In the genomic region with DNA sequence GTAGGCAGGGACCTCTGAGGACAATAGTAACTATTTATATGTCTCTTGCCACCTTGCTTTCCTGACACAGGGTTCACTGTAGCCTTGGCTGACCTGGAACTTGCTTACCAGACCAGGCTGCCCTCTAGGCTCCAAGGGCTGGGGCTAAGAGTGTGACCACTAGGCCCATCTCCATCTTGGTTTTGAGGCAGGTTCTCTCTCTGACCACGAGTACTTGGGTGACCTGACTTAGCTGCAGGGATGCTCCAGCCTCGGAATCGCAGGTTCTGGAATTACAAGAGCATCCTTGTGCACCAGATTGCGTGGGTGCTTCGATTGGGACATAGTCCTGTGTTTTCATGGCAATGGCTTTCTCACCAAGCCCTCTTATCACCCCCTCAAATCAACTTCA, we compare ENCODE assay signal across 9 mouse cellular contexts. TPM values are rescaled to one million over a fixed set of nuclear protein-coding genes. Genes with fewer than 3 reads are reported as not detected.
DNase-seq lines count a peak whose midpoint lies in the region; ATAC-seq and TF ChIP-seq lines count a peak whose summit lies in the region.
"Had no signal": no experiment of that assay in that cellular context is flagged by ENCODE, and none has a peak within 500 bp of the region (broad histone marks: within the 10 kb centered on the region; RNA-seq: fewer than 3 reads in every experiment).

No protein-coding gene starts in this region.

- TF ChIP-seq POLR2A in bone marrow macrophage, adult 2 months (IDR thresholded peaks at IDR 0.05; ENCODE audit: borderline replicate concordance, low read depth, low read length) = no peak

- no peak for DNase-seq in forebrain, postnatal 0 days
- DNase-seq in layer of hippocampus, adult 2 months (ENCODE audit: low spot score in 2 of 2) = no peak
- DNase-seq in layer of hippocampus, adult 11-12 months (ENCODE audit: low spot score) = no peak
- DNase-seq in liver, embryonic 14.5 days (ENCODE audit: low read depth in 3 of 3, low spot score in 3 of 3) = no peak
- no peak for DNase-seq in gastrocnemius, adult 18-20 months (ENCODE audit: low spot score)
- DNase-seq: cerebellum, adult 9-10 months had no signal

- peaks cover 12% of the 10 kb centered on the region for H3K36me3 ChIP-seq in forebrain, embryonic 12.5 days (replicated peaks)
- peaks cover 17% of the 10 kb centered on the region for H3K36me3 ChIP-seq in forebrain, postnatal 0 days (ENCODE audit: insufficient read depth)
- H3K36me3 ChIP-seq in liver, embryonic 14.5 days (replicated peaks; ENCODE audit: control insufficient read depth, insufficient read depth, low read depth) = peaks cover 15% of the 10 kb centered on the region

- H3K4me2 ChIP-seq in forebrain, embryonic 12.5 days = no peak overlapping the region
- no peak overlapping the region for H3K4me2 ChIP-seq in forebrain, postnatal 0 days (ENCODE audit: low read depth)
- H3K4me2 ChIP-seq in liver, embryonic 14.5 days (ENCODE audit: low read depth) = peak overlapping the region; percentile 76; the same call in 1 of the 2 replicates

- WGBS in forebrain, embryonic 12.5 days = 82% methylated on average over 5 of the region's 5 CpGs
- WGBS in forebrain, postnatal 0 days = 85% methylated on average over 5 of the region's 5 CpGs
- 81% methylated on average over 5 of the region's 5 CpGs for WGBS in liver, embryonic 14.5 days (ENCODE audit: insufficient replicate concordance)

- TF ChIP-seq CTCF in forebrain, postnatal 0 days (IDR thresholded peaks at IDR 0.05; ENCODE audit: low read depth) = no peak
- no peak for TF ChIP-seq CTCF in layer of hippocampus, adult 2 months (conservative IDR thresholded peaks at IDR 0.05)
- no peak for TF ChIP-seq CTCF in bone marrow macrophage, adult 2 months (IDR thresholded peaks at IDR 0.05; ENCODE audit: low read depth, low read length)
- no peak for TF ChIP-seq CTCF in liver, embryonic 14.5 days (IDR thresholded peaks at IDR 0.05; ENCODE audit: low read depth)

- no peaks in the 10 kb centered on the region for H3K9me3 ChIP-seq in forebrain, embryonic 12.5 days
- H3K9me3 ChIP-seq in forebrain, postnatal 0 days (ENCODE audit: low read length) = no peaks in the 10 kb centered on the region
- H3K9me3 ChIP-seq in liver, embryonic 14.5 days (ENCODE audit: control insufficient read depth, low read length) = no peaks in the 10 kb centered on the region

- no peak for ATAC-seq in forebrain, embryonic 12.5 days (ENCODE audit: low FRiP score)
- ATAC-seq in forebrain, postnatal 0 days = no peak
- ATAC-seq in liver, embryonic 14.5 days (ENCODE audit: insufficient read depth) = no peak
- no peak for ATAC-seq in inflammation-experienced regulatory T-cells, adult 6 months

- H3K9ac ChIP-seq in forebrain, embryonic 12.5 days = no peak overlapping the region
- no peak overlapping the region for H3K9ac ChIP-seq in forebrain, postnatal 0 days
- H3K9ac ChIP-seq in liver, embryonic 14.5 days (replicated peaks) = no peak overlapping the region; the same call in 1 of the 2 replicates

- no peak for TF ChIP-seq EP300 in liver, embryonic 14.5 days (IDR thresholded peaks at IDR 0.05; ENCODE audit: low read depth)

- H3K27ac ChIP-seq in forebrain, embryonic 12.5 days = 0 out of 2 replicates have a peak overlapping the region, but pooled peaks have one; percentile 25
- no peak overlapping the region for H3K27ac ChIP-seq in forebrain, postnatal 0 days (ENCODE audit: low read depth, low read length)
- peak overlapping the region; percentile 7; the same call in 1 of the 2 replicates for H3K27ac ChIP-seq in layer of hippocampus, adult 2 months
- peak overlapping the region; percentile 95 for H3K27ac ChIP-seq in bone marrow macrophage, adult 2 months (ENCODE audit: insufficient read depth, low read depth, low read length)
- H3K27ac ChIP-seq in liver, embryonic 14.5 days = peak overlapping the region; percentile 84

- H3K4me1 ChIP-seq in forebrain, embryonic 12.5 days = peaks cover 54% of the 10 kb centered on the region
- H3K4me1 ChIP-seq in forebrain, postnatal 0 days (ENCODE audit: insufficient read depth) = peaks cover 7% of the 10 kb centered on the region; the same call in 1 of the 2 replicates
- H3K4me1 ChIP-seq in bone marrow macrophage, adult 2 months (ENCODE audit: control insufficient read depth, insufficient read depth, low read length) = peaks cover 35% of the 10 kb centered on the region
- peaks cover 36 to 42% of the 10 kb centered on the region in 2 experiments for H3K4me1 ChIP-seq in liver, embryonic 14.5 days (replicated peaks; ENCODE audit: control insufficient read depth in 2 of 2, insufficient read depth in 2 of 2, low read length in 1 of 2)

- H3K27me3 ChIP-seq in forebrain, embryonic 12.5 days = no peaks in the 10 kb centered on the region
- no peaks in the 10 kb centered on the region for H3K27me3 ChIP-seq in forebrain, postnatal 0 days (ENCODE audit: insufficient read depth, low read length)
- H3K27me3 ChIP-seq in liver, embryonic 14.5 days (ENCODE audit: control insufficient read depth, insufficient read depth, low read length) = no peaks in the 10 kb centered on the region

- no peak overlapping the region for H3K4me3 ChIP-seq in forebrain, embryonic 12.5 days (replicated peaks)
- no peak overlapping the region for H3K4me3 ChIP-seq in forebrain, postnatal 0 days (ENCODE audit: low read depth, low read length)
- H3K4me3 ChIP-seq in layer of hippocampus, adult 2 months = no peak overlapping the region
- H3K4me3 ChIP-seq in bone marrow macrophage, adult 2 months (ENCODE audit: insufficient read depth, low read length) = no peak overlapping the region
- no peak overlapping the region for H3K4me3 ChIP-seq in liver, embryonic 14.5 days (ENCODE audit: insufficient read depth in 1 of 2, low read depth in 2 of 2, low read length in 2 of 2)

RNA-seq across cellular contexts. Expression of gene Gpx4, which starts 5.4 kb away (rescaled TPM):
- 434 and 458 TPM in 2 replicates for polyA plus RNA-seq in forebrain, embryonic 12.5 days (2016; fragmentation: Nextera tagmentation; extraction: Ambion mirVana)
- 401 and 478 TPM in 2 replicates for total RNA-seq in forebrain, postnatal 0 days (2014; rRNA removed)
- 644 and 800 TPM in 2 replicates for polyA plus RNA-seq in forebrain, postnatal 0 days (2015; fragmentation: Nextera tagmentation; extraction: Ambion mirVana)
- 100 to 1,000 TPM; 440 to 464 TPM for total RNA-seq in layer of hippocampus, adult 2 months (2021)
- polyA plus RNA-seq in bone marrow macrophage, adult 2 months (2012; ENCODE audit: insufficient read depth, insufficient read length, missing spikeins) = 311 and 322 TPM in 2 replicates
- 274 and 388 TPM in 2 replicates for polyA plus RNA-seq in liver, embryonic 14.5 days (2012; rRNA removed)
- 705 and 724 TPM in 2 replicates for polyA plus RNA-seq in liver, embryonic 14.5 days (2014; fragmentation: Nextera tagmentation; extraction: Ambion mirVana)
- 100 to 1,000 TPM; 631 to 739 TPM for total RNA-seq in gastrocnemius, adult 18-20 months (2021)
- 100 to 1,000 TPM; 346 to 445 (median 381) TPM for polyA plus RNA-seq in inflammation-experienced regulatory T-cells, adult 6 months (2017; shearing (Covaris generic))

RNA-seq across cellular contexts. Expression of gene Polr2e, which starts 12.8 kb away (rescaled TPM):
- polyA plus RNA-seq in forebrain, embryonic 12.5 days (2016; fragmentation: Nextera tagmentation; extraction: Ambion mirVana) = 183 and 184 TPM in 2 replicates
- total RNA-seq in forebrain, postnatal 0 days (2014; rRNA removed) = 104 and 129 TPM in 2 replicates
- 168 and 184 TPM in 2 replicates for polyA plus RNA-seq in forebrain, postnatal 0 days (2015; fragmentation: Nextera tagmentation; extraction: Ambion mirVana)
- total RNA-seq in layer of hippocampus, adult 2 months (2021) = 10 to 100 TPM; 77.8 to 79.1 TPM
- polyA plus RNA-seq in bone marrow macrophage, adult 2 months (2012; ENCODE audit: insufficient read depth, insufficient read length, missing spikeins) = 53.0 and 55.5 TPM in 2 replicates
- polyA plus RNA-seq in liver, embryonic 14.5 days (2012; rRNA removed) = 77.0 and 121 TPM in 2 replicates
- polyA plus RNA-seq in liver, embryonic 14.5 days (2014; fragmentation: Nextera tagmentation; extraction: Ambion mirVana) = 88.0 and 90.2 TPM in 2 replicates
- 10 to 100 TPM; 44.3 to 46.2 TPM for total RNA-seq in gastrocnemius, adult 18-20 months (2021)
- 100 to 1,000 TPM; 137 to 227 (median 211) TPM for polyA plus RNA-seq in inflammation-experienced regulatory T-cells, adult 6 months (2017; shearing (Covaris generic))

RNA-seq across cellular contexts. Expression of gene Arhgap45, which starts 35.9 kb away (rescaled TPM):
- polyA plus RNA-seq in forebrain, embryonic 12.5 days (2016; fragmentation: Nextera tagmentation; extraction: Ambion mirVana) = 3.4 and 3.6 TPM in 2 replicates
- 2.3 and 2.4 TPM in 2 replicates for total RNA-seq in forebrain, postnatal 0 days (2014; rRNA removed)
- 1.2 and 1.7 TPM in 2 replicates for polyA plus RNA-seq in forebrain, postnatal 0 days (2015; fragmentation: Nextera tagmentation; extraction: Ambion mirVana)
- total RNA-seq in layer of hippocampus, adult 2 months (2021) = 1 to 10 TPM; 3.7 to 4.4 TPM
- 218 TPM in 2 replicates for polyA plus RNA-seq in bone marrow macrophage, adult 2 months (2012; ENCODE audit: insufficient read depth, insufficient read length, missing spikeins)
- 17.5 and 20.9 TPM in 2 replicates for polyA plus RNA-seq in liver, embryonic 14.5 days (2012; rRNA removed)
- 7.9 and 9.3 TPM in 2 replicates for polyA plus RNA-seq in liver, embryonic 14.5 days (2014; fragmentation: Nextera tagmentation; extraction: Ambion mirVana)
- total RNA-seq in gastrocnemius, adult 18-20 months (2021) = 1 to 10 TPM in 1 of 2 experiments, under 1 TPM in 1; 0.75 to 1.3 TPM
- polyA plus RNA-seq in inflammation-experienced regulatory T-cells, adult 6 months (2017; shearing (Covaris generic)) = 100 to 1,000 TPM; 242 to 254 (median 251) TPM

RNA-seq across cellular contexts. Expression of gene Sbno2, which starts 53.0 kb away (rescaled TPM):
- 14.8 and 16.4 TPM in 2 replicates for polyA plus RNA-seq in forebrain, embryonic 12.5 days (2016; fragmentation: Nextera tagmentation; extraction: Ambion mirVana)
- total RNA-seq in forebrain, postnatal 0 days (2014; rRNA removed) = 19.2 and 24.2 TPM in 2 replicates
- 4.6 and 6.8 TPM in 2 replicates for polyA plus RNA-seq in forebrain, postnatal 0 days (2015; fragmentation: Nextera tagmentation; extraction: Ambion mirVana)
- total RNA-seq in layer of hippocampus, adult 2 months (2021) = 10 to 100 TPM; 22.4 to 23.4 TPM
- 54.5 and 55.8 TPM in 2 replicates for polyA plus RNA-seq in bone marrow macrophage, adult 2 months (2012; ENCODE audit: insufficient read depth, insufficient read length, missing spikeins)
- 10.0 and 10.1 TPM in 2 replicates for polyA plus RNA-seq in liver, embryonic 14.5 days (2012; rRNA removed)
- polyA plus RNA-seq in liver, embryonic 14.5 days (2014; fragmentation: Nextera tagmentation; extraction: Ambion mirVana) = 6.6 and 7.6 TPM in 2 replicates
- total RNA-seq in gastrocnemius, adult 18-20 months (2021) = 1 to 10 TPM; 5.4 to 5.9 TPM
- 10 to 100 TPM; 30.4 to 39.1 (median 32.6) TPM for polyA plus RNA-seq in inflammation-experienced regulatory T-cells, adult 6 months (2017; shearing (Covaris generic))

RNA-seq across cellular contexts. Expression of gene Abca7, which starts 56.1 kb away (rescaled TPM):
- 5.8 and 5.9 TPM in 2 replicates for polyA plus RNA-seq in forebrain, embryonic 12.5 days (2016; fragmentation: Nextera tagmentation; extraction: Ambion mirVana)
- 6.1 and 6.2 TPM in 2 replicates for total RNA-seq in forebrain, postnatal 0 days (2014; rRNA removed)
- polyA plus RNA-seq in forebrain, postnatal 0 days (2015; fragmentation: Nextera tagmentation; extraction: Ambion mirVana) = 1.1 TPM in 2 replicates
- 10 to 100 TPM; 10.7 to 11.0 TPM for total RNA-seq in layer of hippocampus, adult 2 months (2021)
- 24.6 and 27.5 TPM in 2 replicates for polyA plus RNA-seq in bone marrow macrophage, adult 2 months (2012; ENCODE audit: insufficient read depth, insufficient read length, missing spikeins)
- 11.2 and 12.7 TPM in 2 replicates for polyA plus RNA-seq in liver, embryonic 14.5 days (2012; rRNA removed)
- 4.9 and 6.0 TPM in 2 replicates for polyA plus RNA-seq in liver, embryonic 14.5 days (2014; fragmentation: Nextera tagmentation; extraction: Ambion mirVana)
- 1 to 10 TPM; 6.6 to 7.6 TPM for total RNA-seq in gastrocnemius, adult 18-20 months (2021)
- polyA plus RNA-seq in inflammation-experienced regulatory T-cells, adult 6 months (2017; shearing (Covaris generic)) = 10 to 100 TPM; 10.7 to 14.2 (median 13.3) TPM

Comparison
In these comparisons a context has a peak if more than half of its experiments do, and no peak if none do; other contexts are left out.
1. RNA of gene Arhgap45, which starts 35.9 kb away (polyA plus RNA-seq): 242 to 254 TPM in inflammation-experienced regulatory T-cells, adult 6 months and 218 TPM in bone marrow macrophage, adult 2 months; 7.9 to 20.9 TPM in liver, embryonic 14.5 days, 3.4 to 3.6 TPM in forebrain, embryonic 12.5 days and 1.2 to 1.7 TPM in forebrain, postnatal 0 days; every median in the first group is over 10 times any median in the second.